Mouse (Mus musculus): ENCODE results near the gene Ccnk. TPM values are rescaled to one million over a fixed set of nuclear protein-coding genes. Genes with fewer than 3 reads are reported as not detected.

The Ccnk gene
- polyA plus RNA-seq, 1 experiment from 2014 or later: 3.7 TPM

Other genes with a start within 250 kb of the Ccnk start
- gene Bcl11b, start 176.0 kb upstream of the Ccnk start, polyA plus RNA-seq (2015; fragmentation: Nextera tagmentation; extraction: Ambion mirVana): 3.1 and 3.8 TPM in 2 replicates
- 87.1 and 87.2 TPM in 2 replicates for gene Setd3, start 265 bp upstream of the Ccnk start, polyA plus RNA-seq (2015; fragmentation: Nextera tagmentation; extraction: Ambion mirVana)
- gene Ccdc85c, start 95.8 kb downstream of the Ccnk start, polyA plus RNA-seq (2015; fragmentation: Nextera tagmentation; extraction: Ambion mirVana): 7.7 and 8.1 TPM in 2 replicates
- gene Hhipl1, start 126.7 kb downstream of the Ccnk start, polyA plus RNA-seq (2015; fragmentation: Nextera tagmentation; extraction: Ambion mirVana): 0.55 and 1.00 TPM in 2 replicates
- 10.0 and 10.9 TPM in 2 replicates for gene Cyp46a1, start 154.8 kb downstream of the Ccnk start, polyA plus RNA-seq (2015; fragmentation: Nextera tagmentation; extraction: Ambion mirVana)
- 60.9 and 77.5 TPM in 2 replicates for gene Eml1, start 191.4 kb downstream of the Ccnk start, polyA plus RNA-seq (2015; fragmentation: Nextera tagmentation; extraction: Ambion mirVana)

Data from kidney, embryonic 15.5 days (tissue).